Mouse (Mus musculus) hindbrain, embryonic 15.5 days (tissue): Measurements from ENCODE around the gene Slc24a4. TPM values are rescaled to one million over a fixed set of nuclear protein-coding genes. Genes with fewer than 3 reads are reported as not detected.

Experiments
- ATAC-seq: fragments of 200-750 bp; cut with Nextera tagmentation; 2 replicates; pipeline ENCODE4 v1.8.0; 2017; ENCODE audit warnings: low read depth, moderate number of reproducible peaks, moderate TSS enrichment; ENCODE audit not compliant: low FRiP score
- H3K27ac ChIP-seq: fragments of 300-500 bp; sonication (generic); replicated peaks from 2 replicates; pipeline ENCODE4 v1.5.1; 2015; ENCODE audit warnings: mild to moderate bottlenecking, inconsistent platforms
- H3K27me3 ChIP-seq: fragments of 300-500 bp; sonication (generic); 2 replicates; pipeline ENCODE4 v1.6.1; 2015; ENCODE audit warnings: control low read depth, inconsistent platforms
- H3K36me3 ChIP-seq: fragments of 300-500 bp; sonication (generic); 2 replicates; pipeline ENCODE4 v1.6.1; 2015; ENCODE audit warnings: control low read depth, inconsistent platforms
- H3K4me1 ChIP-seq: fragments of 300-500 bp; sonication (generic); replicated peaks from 2 replicates; pipeline ENCODE4 v1.6.1; 2015; ENCODE audit warnings: control low read depth, inconsistent platforms
- H3K4me2 ChIP-seq: fragments of 300-500 bp; sonication (generic); 2 replicates; pipeline ENCODE4 v1.6.1; 2015; ENCODE audit warnings: moderate library complexity, mild to moderate bottlenecking, inconsistent platforms
- H3K4me3 ChIP-seq: fragments of 300-500 bp; sonication (generic); 2 replicates; pipeline ENCODE4 v1.5.1; 2015; ENCODE audit warnings: mild to moderate bottlenecking, inconsistent platforms
- H3K9ac ChIP-seq: fragments of 300-500 bp; sonication (generic); 2 replicates; pipeline ENCODE4 v1.6.1; 2015; ENCODE audit warnings: inconsistent platforms
- H3K9me3 ChIP-seq: fragments of 300-500 bp; sonication (generic); 2 replicates; pipeline ENCODE4 v1.6.1; 2016; ENCODE audit warnings: control low read depth, inconsistent platforms
- WGBS: fragments of 180-500 bp; shearing (Covaris S2); methylation state at CpG from one replicate; pipeline ENCODE4 v1.1.7; 2015; 5-methylcytosine and 5-hydroxymethylcytosine counted together
- polyA plus RNA-seq: library from polyadenylated mRNA; unstranded; fragments of >200 nt; fragmentation: Nextera tagmentation; extraction: Ambion mirVana; gene quantifications from 2 replicates; pipeline ENCODE4 v1.2.1, GENCODE M21; 2015

The Slc24a4 gene
- polyA plus RNA-seq, 1 experiment from 2014 or later = 2.7 TPM

- Histone ChIP-seq H3K36me3 (no peaks in the 10 kb centered on the region), H3K4me2 (no peak overlapping the region), H3K27ac (no peak overlapping the region), H3K9ac (no peak overlapping the region), H3K4me1 (peaks cover 30% of the 10 kb centered on the region), H3K27me3 (0 out of 2 replicates have a peak, but pooled peaks cover 3% of the 10 kb centered on the region), H3K4me3 (no peak overlapping the region), H3K9me3 (no peaks in the 10 kb centered on the region)
- ATAC-seq = no peak
- 66% methylated on average over 2 of the region's 2 CpGs for WGBS
Measured at GRCm38 (mm10) chr12:102282126-102282525, 153.6 kb downstream of the Slc24a4 start.

- H3K4me2 ChIP-seq = peak within 1 kb of the TSS; percentile 100
- H3K4me3 ChIP-seq = peak within 1 kb of the TSS; percentile 56
- peak; percentile 43 for ATAC-seq
- H3K4me1 ChIP-seq = peaks cover 34% of the 10 kb centered on the region
- H3K27me3 ChIP-seq = 0 out of 2 replicates have a peak, but pooled peaks cover 3% of the 10 kb centered on the region
- WGBS = under 1% methylated on average over 72 of the region's 75 CpGs
- H3K27ac ChIP-seq = peak within 1 kb of the TSS; percentile 67
- no peaks in the 10 kb centered on the region for H3K9me3 ChIP-seq
- H3K36me3 ChIP-seq = no peaks in the 10 kb centered on the region
- H3K9ac ChIP-seq = peak within 1 kb of the TSS; percentile 55
Measured at GRCm38 (mm10) chr12:102282763-102283482, 154.4 kb downstream of the Slc24a4 start, which contains the start of gene Rin3. Gene Rin3, plus strand, starts transcription at chr12:102283048.

GRCm38 (mm10) chr12:102283483-102284266, 155.1 kb downstream of the Slc24a4 start:
- Histone ChIP-seq H3K4me1 (peaks cover 34% of the 10 kb centered on the region), H3K36me3 (no peaks in the 10 kb centered on the region), H3K9ac (peak overlapping the region; percentile 55), H3K4me2 (peak overlapping the region; percentile 100), H3K27ac (peak overlapping the region; percentile 30; the same call in 1 of the 2 replicates), H3K27me3 (0 out of 2 replicates have a peak, but pooled peaks cover 3% of the 10 kb centered on the region), H3K9me3 (no peaks in the 10 kb centered on the region), H3K4me3 (peak overlapping the region; percentile 56)
- 9% methylated on average over 23 of the region's 24 CpGs for whole genome bisulfite sequencing
- ATAC-seq = peak; percentile 50; the same call in 1 of the 2 replicates

GRCm38 (mm10) chr12:102284267-102284610, 155.7 kb downstream of the Slc24a4 start:
- no peak for ATAC-seq
- WGBS = 32% methylated on average over 9 of the region's 9 CpGs
- H3K4me1 ChIP-seq = peaks cover 34% of the 10 kb centered on the region
- H3K36me3 ChIP-seq = no peaks in the 10 kb centered on the region
- 0 out of 2 replicates have a peak overlapping the region, but pooled peaks have one; percentile 13 for H3K27ac ChIP-seq
- peak overlapping the region; percentile 56; the same call in 1 of the 2 replicates for H3K4me3 ChIP-seq
- no peaks in the 10 kb centered on the region for H3K9me3 ChIP-seq
- H3K27me3 ChIP-seq = 0 out of 2 replicates have a peak, but pooled peaks cover 3% of the 10 kb centered on the region
- peak overlapping the region; percentile 100 for H3K4me2 ChIP-seq
- no peak overlapping the region for H3K9ac ChIP-seq

- H3K27me3 ChIP-seq = 0 out of 2 replicates have a peak, but pooled peaks cover 3% of the 10 kb centered on the region
- no peak for ATAC-seq
- peaks cover 34% of the 10 kb centered on the region for H3K4me1 ChIP-seq
- 0 out of 2 replicates have a peak overlapping the region, but pooled peaks have one; percentile 13 for H3K27ac ChIP-seq
- H3K36me3 ChIP-seq = no peaks in the 10 kb centered on the region
- peak overlapping the region; percentile 100 for H3K4me2 ChIP-seq
- no peaks in the 10 kb centered on the region for H3K9me3 ChIP-seq
- no peak overlapping the region for H3K9ac ChIP-seq
- 43% methylated on average over 3 of the region's 3 CpGs for WGBS
- H3K4me3 ChIP-seq = no peak overlapping the region
Measured at GRCm38 (mm10) chr12:102284618-102285159, 156.2 kb downstream of the Slc24a4 start.

GRCm38 (mm10) chr12:102285318-102285717, 156.8 kb downstream of the Slc24a4 start:
- no peak overlapping the region for H3K4me3 ChIP-seq
- H3K27me3 ChIP-seq = 0 out of 2 replicates have a peak, but pooled peaks cover 3% of the 10 kb centered on the region
- no peaks in the 10 kb centered on the region for H3K36me3 ChIP-seq
- H3K27ac ChIP-seq = no peak overlapping the region
- no peak overlapping the region for H3K9ac ChIP-seq
- WGBS = 71% methylated on average over 6 of the region's 6 CpGs
- H3K4me1 ChIP-seq = peaks cover 34% of the 10 kb centered on the region
- no peak overlapping the region for H3K4me2 ChIP-seq
- ATAC-seq = no peak
- no peaks in the 10 kb centered on the region for H3K9me3 ChIP-seq

- H3K9ac ChIP-seq = no peak overlapping the region
- H3K27me3 ChIP-seq = 0 out of 2 replicates have a peak, but pooled peaks cover 3% of the 10 kb centered on the region
- H3K4me1 ChIP-seq = peaks cover 34% of the 10 kb centered on the region
- no peak overlapping the region for H3K4me3 ChIP-seq
- H3K27ac ChIP-seq = no peak overlapping the region
- no peak for ATAC-seq
- no peaks in the 10 kb centered on the region for H3K36me3 ChIP-seq
- H3K9me3 ChIP-seq = no peaks in the 10 kb centered on the region
- WGBS = 79% methylated on average over 5 of the region's 5 CpGs
- H3K4me2 ChIP-seq = no peak overlapping the region
Measured at GRCm38 (mm10) chr12:102285779-102286178, 157.2 kb downstream of the Slc24a4 start.

GRCm38 (mm10) chr12:102286681-102287414, 158.3 kb downstream of the Slc24a4 start:
- H3K27ac ChIP-seq = peak overlapping the region; percentile 44; the same call in 1 of the 2 replicates
- peak; percentile 21; the same call in 1 of the 2 replicates for ATAC-seq
- H3K9ac ChIP-seq = no peak overlapping the region
- H3K36me3 ChIP-seq = no peaks in the 10 kb centered on the region
- no peak overlapping the region for H3K4me3 ChIP-seq
- H3K27me3 ChIP-seq = 0 out of 2 replicates have a peak, but pooled peaks cover 3% of the 10 kb centered on the region
- WGBS = 54% methylated on average over 10 of the region's 10 CpGs
- no peak overlapping the region for H3K4me2 ChIP-seq
- peaks cover 34% of the 10 kb centered on the region for H3K4me1 ChIP-seq
- H3K9me3 ChIP-seq = no peaks in the 10 kb centered on the region

- no peaks in the 10 kb centered on the region for H3K36me3 ChIP-seq
- no peak overlapping the region for H3K9ac ChIP-seq
- no peak overlapping the region for H3K4me2 ChIP-seq
- H3K27me3 ChIP-seq = no peaks in the 10 kb centered on the region
- H3K4me1 ChIP-seq = peaks cover 27% of the 10 kb centered on the region
- no peak overlapping the region for H3K4me3 ChIP-seq
- H3K9me3 ChIP-seq = no peaks in the 10 kb centered on the region
- 65% methylated on average over 6 of the region's 6 CpGs for WGBS
- ATAC-seq = no peak
- H3K27ac ChIP-seq = no peak overlapping the region
Measured at GRCm38 (mm10) chr12:102287904-102288602, 159.5 kb downstream of the Slc24a4 start.

GRCm38 (mm10) chr12:102288846-102289245, 160.3 kb downstream of the Slc24a4 start:
- no peaks in the 10 kb centered on the region for H3K36me3 ChIP-seq
- no peak overlapping the region for H3K27ac ChIP-seq
- H3K4me2 ChIP-seq = no peak overlapping the region
- WGBS = 26% methylated on average over 2 of the region's 2 CpGs
- H3K9me3 ChIP-seq = no peaks in the 10 kb centered on the region
- no peaks in the 10 kb centered on the region for H3K27me3 ChIP-seq
- peaks cover 19% of the 10 kb centered on the region for H3K4me1 ChIP-seq
- no peak overlapping the region for H3K4me3 ChIP-seq
- ATAC-seq = no peak
- no peak overlapping the region for H3K9ac ChIP-seq

GRCm38 (mm10) chr12:102289568-102289967, 161.0 kb downstream of the Slc24a4 start:
- Histone ChIP-seq H3K36me3 (no peaks in the 10 kb centered on the region), H3K27me3 (no peaks in the 10 kb centered on the region), H3K4me2 (no peak overlapping the region), H3K9me3 (no peaks in the 10 kb centered on the region), H3K9ac (no peak overlapping the region), H3K27ac (no peak overlapping the region), H3K4me3 (no peak overlapping the region), H3K4me1 (peaks cover 16% of the 10 kb centered on the region)
- no peak for ATAC-seq
- WGBS = 84% methylated on average over 1 of the region's 1 CpGs
